Mouse (Mus musculus): ENCODE measurements around the gene Gm9603.
"Not testable (repeated sequence)": the region's sequence is repeated elsewhere in the genome, so short reads cannot be mapped to it uniquely, and the experiment has no call there.

The Gm9603 gene

GRCm38 (mm10) chr14:5687357-5687756, at the start of gene Gm9603:
TSS of gene Gm9603 (minus strand) at chr14:5687457.
- not testable (repeated sequence) for DNase-seq

GRCm38 (mm10) chr14:5632928-5633327, 54.3 kb downstream of the Gm9603 start, which contains the start of gene Gm8265:
TSS of gene Gm8265 (minus strand) at chr14:5633028.
- not testable (repeated sequence) for DNase-seq
